Mouse (Mus musculus) megakaryocyte-erythroid progenitor cell, adult 5-6 weeks (primary cell): ENCODE results near the gene Bdh1. TPM values are rescaled to one million over a fixed set of nuclear protein-coding genes. Genes with fewer than 3 reads are reported as not detected.

ENCODE experiments used
- ATAC-seq: replicated peaks from 2 replicates; pipeline ENCODE4 v1.8.0; 2016; ENCODE audit warnings: mild to moderate bottlenecking, inconsistent platforms; ENCODE audit not compliant: severe bottlenecking, poor library complexity, low FRiP score, low TSS enrichment
- total RNA-seq, 2 experiments: library from RNA; stranded (forward) in 1 of 2; stranded (reverse) in 1 of 2; fragments of 200-1000, 215-1000 nt in 1 of 2; fragments of >200 nt in 1 of 2; fragmentation: Nextera tagmentation in 1 of 2; gene quantifications; 2 replicates each; pipeline ENCODE4 v1.2.3; 2014 to 2017

Bdh1 gene
- total RNA-seq, 2 experiments from 2014 or later: 16.7 to 47.3 TPM

- no peak for ATAC-seq
These were observed 73.7 kb downstream of the Bdh1 start for GRCm38 (mm10) chr16:31495769-31496168.

GRCm38 (mm10) chr16:31498336-31498735 lies 76.3 kb downstream of the Bdh1 start:
- no peak for ATAC-seq

GRCm38 (mm10) chr16:31499021-31499420 lies 76.9 kb downstream of the Bdh1 start:
- ATAC-seq: no peak

GRCm38 (mm10) chr16:31499681-31500310 lies 77.7 kb downstream of the Bdh1 start:
- no peak for ATAC-seq

- no peak for ATAC-seq
These were observed 78.5 kb downstream of the Bdh1 start for GRCm38 (mm10) chr16:31500532-31500931.

GRCm38 (mm10) chr16:31500969-31501750 lies 79.1 kb downstream of the Bdh1 start:
- no peak for ATAC-seq

GRCm38 (mm10) chr16:31501751-31502365 lies 79.8 kb downstream of the Bdh1 start:
- ATAC-seq: no peak

- ATAC-seq: no peak
These were observed 84.8 kb downstream of the Bdh1 start for GRCm38 (mm10) chr16:31506665-31507456.

- 0 out of 2 replicates have a peak, but pooled peaks have one; percentile 66 for ATAC-seq
These were observed 85.3 kb downstream of the Bdh1 start for GRCm38 (mm10) chr16:31507457-31507755.

- peak; percentile 65 for ATAC-seq
These were observed 85.9 kb downstream of the Bdh1 start for GRCm38 (mm10) chr16:31507794-31508526.

Other genes starting within 250 kb of the Bdh1 start
- 9.6 and 16.2 TPM in 2 replicates for gene Acap2, start 221.0 kb upstream of the Bdh1 start, total RNA-seq (2014; fragmentation: Nextera tagmentation)
- 17.4 and 21.7 TPM in 2 replicates for gene Acap2, start 221.0 kb upstream of the Bdh1 start, total RNA-seq (2017)
- gene Ppp1r2, start 147.0 kb upstream of the Bdh1 start, total RNA-seq (2014; fragmentation: Nextera tagmentation): 43.3 and 53.4 TPM in 2 replicates
- 48.4 and 57.5 TPM in 2 replicates for gene Ppp1r2, start 147.0 kb upstream of the Bdh1 start, total RNA-seq (2017)
- gene Apod, start 107.5 kb upstream of the Bdh1 start, total RNA-seq (2014; fragmentation: Nextera tagmentation): not detected in 2 replicates
- not detected in 2 replicates for gene Apod, start 107.5 kb upstream of the Bdh1 start, total RNA-seq (2017)
- 45.4 and 47.2 TPM in 2 replicates for gene Dlg1, start 241.2 kb downstream of the Bdh1 start, total RNA-seq (2014; fragmentation: Nextera tagmentation)
- gene Dlg1, start 241.2 kb downstream of the Bdh1 start, total RNA-seq (2017): 46.5 and 52.3 TPM in 2 replicates